8 mouse cellular contexts compared by ENCODE assay signal in the genomic region with DNA sequence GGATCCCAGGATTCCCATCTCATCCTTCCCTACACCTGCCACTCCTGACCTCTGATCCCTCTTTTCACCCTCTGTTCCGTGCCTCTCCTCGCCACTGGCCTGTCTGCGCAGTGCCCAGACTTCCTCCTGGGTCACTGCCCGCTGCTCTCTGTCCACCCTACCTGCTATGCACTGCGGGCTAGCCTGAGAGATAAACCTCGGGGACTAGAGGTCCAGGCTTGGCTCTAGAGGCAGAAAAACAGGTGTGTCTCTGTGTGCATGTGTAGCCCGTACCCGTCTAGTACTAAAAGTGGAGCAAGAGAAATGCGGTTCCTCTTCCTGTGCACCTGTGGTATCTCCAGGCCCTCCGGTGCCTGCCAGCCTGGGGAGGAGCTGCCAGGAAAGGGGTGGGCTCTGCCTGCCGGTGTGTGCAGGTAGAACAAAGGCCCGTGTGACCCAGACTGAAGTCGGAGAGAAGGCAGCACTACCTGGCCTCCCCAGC. TPM values are rescaled to one million over a fixed set of nuclear protein-coding genes. Genes with fewer than 3 reads are reported as not detected.
DNase-seq lines count a peak whose midpoint lies in the region; ATAC-seq lines count a peak whose summit lies in the region.

No protein-coding gene starts in this region.

- WGBS in embryonic facial prominence, embryonic 10.5 days, result 2% methylated on average over 13 of the region's 13 CpGs
- WGBS in hindbrain, embryonic 16.5 days, result under 1% methylated on average over 13 of the region's 13 CpGs
- WGBS in liver, embryonic 11.5 days, result 3% methylated on average over 13 of the region's 13 CpGs
- WGBS in neural tube, embryonic 12.5 days, result 2% methylated on average over 13 of the region's 13 CpGs

- peaks cover 34% of the 10 kb centered on the region for H3K27me3 ChIP-seq in embryonic facial prominence, embryonic 10.5 days (replicated peaks; ENCODE audit: low read depth, poor library complexity, severe bottlenecking)
- H3K27me3 ChIP-seq in hindbrain, embryonic 16.5 days (replicated peaks; ENCODE audit: control insufficient read depth, insufficient read depth, low read length), result no peaks in the 10 kb centered on the region; the same call in 1 of the 2 replicates
- H3K27me3 ChIP-seq in liver, embryonic 11.5 days (replicated peaks; ENCODE audit: control insufficient read depth, insufficient read depth, low read length), result no peaks in the 10 kb centered on the region
- no peaks in the 10 kb centered on the region for H3K27me3 ChIP-seq in neural tube, embryonic 12.5 days (replicated peaks)

- H3K9ac ChIP-seq in hindbrain, embryonic 16.5 days (ENCODE audit: low read depth, low read length), result peak overlapping the region; percentile 91
- H3K9ac ChIP-seq in liver, embryonic 11.5 days (ENCODE audit: low read depth, low read length), result peak overlapping the region; percentile 90
- H3K9ac ChIP-seq in neural tube, embryonic 12.5 days, result peak overlapping the region; percentile 85

- ATAC-seq in hindbrain, embryonic 16.5 days, result no peak
- no peak for ATAC-seq in liver, embryonic 11.5 days (replicated peaks; ENCODE audit: low FRiP score)
- no peak for ATAC-seq in neural tube, embryonic 12.5 days (ENCODE audit: low FRiP score, low read depth)

- H3K4me3 ChIP-seq in embryonic facial prominence, embryonic 10.5 days, result peak overlapping the region; percentile 69
- peak overlapping the region; percentile 88 for H3K4me3 ChIP-seq in hindbrain, embryonic 16.5 days (ENCODE audit: low read length)
- H3K4me3 ChIP-seq in liver, embryonic 11.5 days (ENCODE audit: low read depth, low read length), result peak overlapping the region; percentile 89
- peak overlapping the region; percentile 83 for H3K4me3 ChIP-seq in neural tube, embryonic 12.5 days

- peak; percentile 30 for DNase-seq in urinary bladder, adult 2 months (ENCODE audit: low spot score)
- no peak for DNase-seq in urinary bladder, adult 18-20 months (ENCODE audit: low spot score in 2 of 2)
- peak; percentile 35 for DNase-seq in embryonic facial prominence, embryonic 10.5 days (ENCODE audit: low spot score)
- peak; percentile 42 for DNase-seq in liver, embryonic 11.5 days (ENCODE audit: low spot score)
- DNase-seq in right cerebral cortex, postnatal 36 days (ENCODE audit: low spot score in 2 of 2), result no peak
- DNase-seq in layer of hippocampus, adult 8-10 months (ENCODE audit: low spot score in 2 of 2), result no peak

- H3K27ac ChIP-seq in embryonic facial prominence, embryonic 10.5 days (replicated peaks), result peak overlapping the region; percentile 85
- H3K27ac ChIP-seq in hindbrain, embryonic 16.5 days (ENCODE audit: low read depth, low read length), result peak overlapping the region; percentile 89
- peak overlapping the region; percentile 36 for H3K27ac ChIP-seq in liver, embryonic 11.5 days (ENCODE audit: low read depth, low read length)
- H3K27ac ChIP-seq in neural tube, embryonic 12.5 days, result no peak overlapping the region; the same call in 1 of the 2 replicates

- peak overlapping the region; percentile 84 for H3K4me2 ChIP-seq in hindbrain, embryonic 16.5 days (ENCODE audit: low read length)
- peak overlapping the region; percentile 91 for H3K4me2 ChIP-seq in liver, embryonic 11.5 days
- peak overlapping the region; percentile 95 for H3K4me2 ChIP-seq in neural tube, embryonic 12.5 days (replicated peaks)

- H3K9me3 ChIP-seq in embryonic facial prominence, embryonic 10.5 days, result no peaks in the 10 kb centered on the region
- no peaks in the 10 kb centered on the region for H3K9me3 ChIP-seq in hindbrain, embryonic 16.5 days (ENCODE audit: control insufficient read depth, low read length)
- no peaks in the 10 kb centered on the region for H3K9me3 ChIP-seq in liver, embryonic 11.5 days (ENCODE audit: control insufficient read depth, low read length)
- H3K9me3 ChIP-seq in neural tube, embryonic 12.5 days, result no peaks in the 10 kb centered on the region

- peaks cover 22% of the 10 kb centered on the region; the same call in 1 of the 2 replicates for H3K36me3 ChIP-seq in embryonic facial prominence, embryonic 10.5 days (replicated peaks)
- H3K36me3 ChIP-seq in hindbrain, embryonic 16.5 days (ENCODE audit: control insufficient read depth, insufficient read depth, low read length), result no peaks in the 10 kb centered on the region
- H3K36me3 ChIP-seq in liver, embryonic 11.5 days (ENCODE audit: control insufficient read depth, insufficient read depth, low read length), result peaks cover 4% of the 10 kb centered on the region; the same call in 1 of the 2 replicates
- 0 out of 2 replicates have a peak, but pooled peaks cover 4% of the 10 kb centered on the region for H3K36me3 ChIP-seq in neural tube, embryonic 12.5 days

- peaks cover 77% of the 10 kb centered on the region for H3K4me1 ChIP-seq in embryonic facial prominence, embryonic 10.5 days
- H3K4me1 ChIP-seq in hindbrain, embryonic 16.5 days (ENCODE audit: control insufficient read depth, insufficient read depth, low read depth, low read length), result peaks cover 65% of the 10 kb centered on the region
- peaks cover 69% of the 10 kb centered on the region for H3K4me1 ChIP-seq in liver, embryonic 11.5 days (replicated peaks; ENCODE audit: control insufficient read depth, insufficient read depth, low read length)
- peaks cover 67% of the 10 kb centered on the region for H3K4me1 ChIP-seq in neural tube, embryonic 12.5 days

RNA-seq across cellular contexts. Expression of gene Hs6st1, which starts 1.1 kb away (rescaled TPM):
- 29.0 and 30.1 TPM in 2 replicates for polyA plus RNA-seq in urinary bladder, adult 2 months (2012; rRNA removed)
- 3.9 and 4.5 TPM in 2 replicates for polyA plus RNA-seq in embryonic facial prominence, embryonic 10.5 days (2016; fragmentation: Nextera tagmentation; extraction: Ambion mirVana)
- 9.5 and 11.7 TPM in 2 replicates for polyA plus RNA-seq in hindbrain, embryonic 16.5 days (2015; fragmentation: Nextera tagmentation; extraction: Ambion mirVana)
- 11.1 and 15.0 TPM in 2 replicates for polyA plus RNA-seq in liver, embryonic 11.5 days (2014; fragmentation: Nextera tagmentation; extraction: Ambion mirVana)
- 28.1 and 34.4 TPM in 2 replicates for polyA plus RNA-seq in neural tube, embryonic 12.5 days (2016; fragmentation: Nextera tagmentation; extraction: Ambion mirVana)
- 10 to 100 TPM; 39.0 to 42.6 (median 40.2) TPM for total RNA-seq in layer of hippocampus, adult 8-10 months (2022)

Comparison
In these comparisons a context has a peak if more than half of its experiments do, and no peak if none do; other contexts are left out.
1. DNase-seq: peak in urinary bladder, adult 2 months (single experiment), embryonic facial prominence, embryonic 10.5 days (single experiment) and liver, embryonic 11.5 days (single experiment); none in urinary bladder, adult 18-20 months (0 of 2), right cerebral cortex, postnatal 36 days (0 of 2) and layer of hippocampus, adult 8-10 months (0 of 2).
2. Peak in every context shown above with its lines, with median percentiles within 50 percentile points of each other: H3K4me3 ChIP-seq, H3K4me2 ChIP-seq and H3K9ac ChIP-seq.